Mouse (Mus musculus) kidney, embryonic 16.5 days (tissue): ENCODE data around the gene Hoxa5. TPM values are rescaled to one million over a fixed set of nuclear protein-coding genes. Genes with fewer than 3 reads are reported as not detected.

Experiments used
- ATAC-seq: fragments of 200-750 bp; cut with Nextera tagmentation; 2 replicates; pipeline ENCODE4 v1.8.0; 2017; ENCODE audit warnings: moderate TSS enrichment; ENCODE audit not compliant: low FRiP score, low TSS enrichment
- H3K27ac ChIP-seq: fragments of 300-500 bp; sonication (generic); 2 replicates; pipeline ENCODE4 v1.5.1; 2014; ENCODE audit warnings: low read length
- H3K27me3 ChIP-seq: fragments of 300-500 bp; sonication (generic); 2 replicates; pipeline ENCODE4 v1.6.1; 2014; ENCODE audit warnings: low read length, control low read depth, mixed read lengths; ENCODE audit not compliant: insufficient read depth
- H3K36me3 ChIP-seq: fragments of 300-500 bp; sonication (generic); 2 replicates; pipeline ENCODE4 v1.6.1; 2014; ENCODE audit warnings: low read length, control low read depth, mixed read lengths; ENCODE audit not compliant: insufficient read depth
- H3K4me1 ChIP-seq: fragments of 300-500 bp; sonication (generic); 2 replicates; pipeline ENCODE4 v1.6.1; 2014; ENCODE audit warnings: low read length, control low read depth, mixed read lengths; ENCODE audit not compliant: insufficient read depth
- H3K4me2 ChIP-seq: fragments of 300-500 bp; sonication (generic); replicated peaks from 2 replicates; pipeline ENCODE4 v1.6.1; 2014; ENCODE audit warnings: low read depth, low read length
- H3K4me3 ChIP-seq: fragments of 300-500 bp; sonication (generic); 2 replicates; pipeline ENCODE4 v1.5.1; 2014; ENCODE audit warnings: mild to moderate bottlenecking, low read length
- H3K9ac ChIP-seq: fragments of 300-500 bp; sonication (generic); replicated peaks from 2 replicates; pipeline ENCODE4 v1.6.1; 2014; ENCODE audit warnings: low read length
- H3K9me3 ChIP-seq: fragments of 300-500 bp; sonication (generic); 2 replicates; pipeline ENCODE4 v1.6.1; 2016; ENCODE audit warnings: low read length, control low read depth
- WGBS: fragments of 180-500 bp; shearing (Covaris S2); extraction: QIAGEN DNeasy Blood & Tissue Kit; methylation state at CpG from one replicate; pipeline ENCODE4 v1.1.7; 2014; 5-methylcytosine and 5-hydroxymethylcytosine counted together
- polyA plus RNA-seq: library from polyadenylated mRNA; unstranded; fragments of >200 nt; fragmentation: Nextera tagmentation; extraction: Ambion mirVana; gene quantifications from 2 replicates; pipeline ENCODE4 v1.2.1, GENCODE M21; 2015

Gene Hoxa5
- polyA plus RNA-seq, 1 experiment from 2014 or later = 9.5 TPM

- Histone ChIP-seq H3K4me1 (peaks cover 91% of the 10 kb centered on the region), H3K9me3 (no peaks in the 10 kb centered on the region), H3K36me3 (peaks cover 2% of the 10 kb centered on the region; the same call in 1 of the 2 replicates), H3K9ac (peak within 1 kb of the TSS; percentile 93), H3K4me2 (peak within 1 kb of the TSS; percentile 97), H3K27ac (peak within 1 kb of the TSS; percentile 95), H3K27me3 (no peaks in the 10 kb centered on the region), H3K4me3 (peak within 1 kb of the TSS; percentile 66)
- peak; percentile 57 for ATAC-seq
- WGBS = under 1% methylated on average over 69 of the region's 102 CpGs
Observed at GRCm38 (mm10) chr6:52190906-52191810, 13.2 kb downstream of the Hoxa5 start, which contains the start of gene Hoxa4. Hoxa4 (minus strand) TSS chr6:52191753.

- no peak for ATAC-seq
- peak overlapping the region; percentile 95 for H3K27ac ChIP-seq
- peak overlapping the region; percentile 93; the same call in 1 of the 2 replicates for H3K9ac ChIP-seq
- peak overlapping the region; percentile 97 for H3K4me2 ChIP-seq
- H3K4me3 ChIP-seq = peak overlapping the region; percentile 66
- H3K4me1 ChIP-seq = peaks cover 91% of the 10 kb centered on the region
- 5% methylated on average over 23 of the region's 23 CpGs for WGBS
- H3K36me3 ChIP-seq = peaks cover 2% of the 10 kb centered on the region; the same call in 1 of the 2 replicates
- H3K27me3 ChIP-seq = no peaks in the 10 kb centered on the region
- H3K9me3 ChIP-seq = no peaks in the 10 kb centered on the region
Observed at GRCm38 (mm10) chr6:52190410-52190809, 14.0 kb downstream of the Hoxa5 start.

GRCm38 (mm10) chr6:52189909-52190308, 14.5 kb downstream of the Hoxa5 start:
- peaks cover 2% of the 10 kb centered on the region; the same call in 1 of the 2 replicates for H3K36me3 ChIP-seq
- ATAC-seq = no peak
- no peaks in the 10 kb centered on the region for H3K27me3 ChIP-seq
- H3K9ac ChIP-seq = peak overlapping the region; percentile 93; the same call in 1 of the 2 replicates
- 29% methylated on average over 8 of the region's 8 CpGs for WGBS
- H3K4me2 ChIP-seq = peak overlapping the region; percentile 97
- no peaks in the 10 kb centered on the region for H3K9me3 ChIP-seq
- H3K27ac ChIP-seq = peak overlapping the region; percentile 95
- no peak overlapping the region; the same call in 1 of the 2 replicates for H3K4me3 ChIP-seq
- peaks cover 92% of the 10 kb centered on the region for H3K4me1 ChIP-seq

GRCm38 (mm10) chr6:52189172-52189591, 15.2 kb downstream of the Hoxa5 start:
- Histone ChIP-seq H3K4me3 (no peak overlapping the region), H3K9me3 (no peaks in the 10 kb centered on the region), H3K27ac (peak overlapping the region; percentile 95), H3K9ac (peak overlapping the region; percentile 24; the same call in 1 of the 2 replicates), H3K4me2 (0 out of 2 replicates have a peak overlapping the region, but pooled peaks have one; percentile 12), H3K27me3 (no peaks in the 10 kb centered on the region), H3K4me1 (peaks cover 92% of the 10 kb centered on the region), H3K36me3 (peaks cover 2% of the 10 kb centered on the region; the same call in 1 of the 2 replicates)
- WGBS = 29% methylated on average over 5 of the region's 5 CpGs
- no peak for ATAC-seq

GRCm38 (mm10) chr6:52186500-52186899, 17.9 kb downstream of the Hoxa5 start:
- Histone ChIP-seq H3K27ac (no peak overlapping the region), H3K27me3 (no peaks in the 10 kb centered on the region), H3K9me3 (no peaks in the 10 kb centered on the region), H3K4me2 (no peak overlapping the region), H3K4me1 (peaks cover 97% of the 10 kb centered on the region), H3K4me3 (no peak overlapping the region), H3K36me3 (peaks cover 2% of the 10 kb centered on the region; the same call in 1 of the 2 replicates), H3K9ac (no peak overlapping the region)
- WGBS = 64% methylated on average over 1 of the region's 1 CpGs
- ATAC-seq = no peak

GRCm38 (mm10) chr6:52185834-52186233, 18.6 kb downstream of the Hoxa5 start:
- peak overlapping the region; percentile 44 for H3K4me2 ChIP-seq
- H3K27me3 ChIP-seq = no peaks in the 10 kb centered on the region
- no peak for ATAC-seq
- no peaks in the 10 kb centered on the region for H3K9me3 ChIP-seq
- H3K4me1 ChIP-seq = peaks cover 99% of the 10 kb centered on the region
- 30% methylated on average over 3 of the region's 3 CpGs for WGBS
- peaks cover 2% of the 10 kb centered on the region; the same call in 1 of the 2 replicates for H3K36me3 ChIP-seq
- H3K27ac ChIP-seq = peak overlapping the region; percentile 97; the same call in 1 of the 2 replicates
- H3K4me3 ChIP-seq = no peak overlapping the region
- H3K9ac ChIP-seq = no peak overlapping the region

GRCm38 (mm10) chr6:52185222-52185621, 19.2 kb downstream of the Hoxa5 start:
- Histone ChIP-seq H3K27me3 (no peaks in the 10 kb centered on the region), H3K4me2 (peak overlapping the region; percentile 44), H3K4me1 (peaks cover 99% of the 10 kb centered on the region), H3K36me3 (peaks cover 2% of the 10 kb centered on the region; the same call in 1 of the 2 replicates), H3K9me3 (no peaks in the 10 kb centered on the region), H3K27ac (peak overlapping the region; percentile 97), H3K4me3 (no peak overlapping the region), H3K9ac (peak overlapping the region; percentile 20)
- ATAC-seq = no peak
- 2% methylated on average over 19 of the region's 19 CpGs for WGBS

- H3K27me3 ChIP-seq = no peaks in the 10 kb centered on the region
- 25% methylated on average over 6 of the region's 6 CpGs for WGBS
- no peak for ATAC-seq
- no peak overlapping the region for H3K4me3 ChIP-seq
- peak overlapping the region; percentile 44 for H3K4me2 ChIP-seq
- H3K9me3 ChIP-seq = no peaks in the 10 kb centered on the region
- H3K27ac ChIP-seq = peak overlapping the region; percentile 97
- H3K4me1 ChIP-seq = peaks cover 99% of the 10 kb centered on the region
- peak overlapping the region; percentile 39 for H3K9ac ChIP-seq
- H3K36me3 ChIP-seq = peaks cover 2% of the 10 kb centered on the region; the same call in 1 of the 2 replicates
Observed at GRCm38 (mm10) chr6:52184668-52185067, 19.7 kb downstream of the Hoxa5 start.

GRCm38 (mm10) chr6:52183311-52184080, 20.9 kb downstream of the Hoxa5 start:
- H3K4me3 ChIP-seq = no peak overlapping the region
- peak; percentile 72 for ATAC-seq
- no peaks in the 10 kb centered on the region; the same call in 1 of the 2 replicates for H3K36me3 ChIP-seq
- H3K4me2 ChIP-seq = peak overlapping the region; percentile 44
- no peaks in the 10 kb centered on the region for H3K27me3 ChIP-seq
- 19% methylated on average over 10 of the region's 10 CpGs for WGBS
- peak overlapping the region; percentile 55 for H3K9ac ChIP-seq
- peaks cover 99% of the 10 kb centered on the region for H3K4me1 ChIP-seq
- H3K27ac ChIP-seq = peak overlapping the region; percentile 97
- no peaks in the 10 kb centered on the region for H3K9me3 ChIP-seq
